Mouse (Mus musculus) layer of hippocampus, postnatal 36 days (tissue): ENCODE data around the gene Fam229b. TPM values are rescaled to one million over a fixed set of nuclear protein-coding genes. Genes with fewer than 3 reads are reported as not detected.

Experiments
- DNase-seq, 2 experiments: peaks; one replicate each; pipeline ENCODE4 v3.0.0; 2022
- total RNA-seq, 2 experiments: library from RNA; stranded (reverse); gene quantifications; 2 replicates each; pipeline ENCODE4 v1.2.3; 2021

Gene Fam229b
- 10 to 100 TPM; 12.3 to 13.0 TPM for total RNA-seq

DNA sequence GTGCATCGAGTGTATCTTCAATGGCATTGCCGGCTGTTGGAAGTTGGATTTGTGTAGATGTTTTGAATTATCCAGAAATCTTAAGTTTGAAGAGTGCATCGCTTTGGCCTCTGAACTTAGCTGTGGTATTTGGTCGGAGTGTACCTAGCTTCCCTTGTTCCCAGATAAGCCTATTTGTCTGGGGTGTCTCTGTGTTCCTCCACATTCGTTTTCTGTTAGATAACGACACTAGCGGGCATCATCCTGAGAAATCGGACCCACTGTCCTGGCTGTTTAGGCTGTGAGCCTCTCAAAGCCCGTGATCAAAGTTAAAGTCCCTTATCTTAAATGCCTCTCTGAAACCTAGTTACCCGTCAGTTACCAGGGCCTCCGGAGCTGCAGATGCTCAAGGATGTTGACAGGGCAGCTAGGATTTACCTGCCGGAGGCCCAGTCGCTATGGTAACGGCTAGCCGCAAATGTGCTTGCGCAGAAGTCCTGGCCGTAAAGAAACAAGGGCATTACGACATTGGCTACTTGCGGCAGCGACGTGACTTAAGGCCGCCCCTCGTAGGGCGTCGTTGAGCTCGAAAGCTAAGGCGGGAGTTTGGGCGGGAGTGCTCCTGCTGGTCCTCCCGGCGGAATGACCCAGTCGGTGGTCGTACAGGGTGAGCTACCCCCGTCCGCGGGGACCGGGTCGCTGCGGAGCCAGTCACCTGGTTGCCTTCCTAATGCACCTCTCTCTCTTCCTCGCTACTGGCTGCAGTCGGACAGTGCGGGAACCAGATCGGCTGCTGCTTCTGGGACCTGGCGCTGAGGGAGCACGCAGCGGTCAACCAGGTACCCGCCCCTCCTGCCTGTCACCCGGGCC, at the start of gene Fam229b, which contains the start of gene Tube1:
Gene Fam229b, minus strand, starts transcription at position 453 of the 849 bp plus-strand sequence.
Gene Tube1, plus strand, starts transcription at position 515 of the 849 bp plus-strand sequence.
- DNase-seq: peak; percentile 91 to 92

DNA sequence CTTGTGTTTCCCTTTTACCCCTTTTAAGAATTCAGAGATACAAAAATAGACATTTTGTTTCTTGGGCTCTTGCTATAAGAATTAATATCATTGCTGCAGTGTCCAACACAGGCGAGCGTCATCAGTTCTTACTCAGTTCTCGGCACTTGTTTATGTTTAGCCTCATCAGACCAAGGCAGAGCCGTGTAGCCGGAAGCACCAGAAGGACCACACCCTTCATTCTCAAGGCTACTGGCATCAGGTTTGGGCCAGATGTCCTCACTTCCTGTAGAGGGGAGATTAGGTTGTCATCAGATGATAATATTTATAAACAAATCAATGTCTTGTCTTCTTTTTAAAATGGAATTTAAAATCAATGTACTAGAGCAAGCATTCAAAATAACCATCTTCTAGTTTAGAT, 43.3 kb upstream of the Fam229b start:
- DNase-seq: no peak

GRCm38 (mm10) chr10:39173077-39173476, 39.4 kb upstream of the Fam229b start:
- no peak for DNase-seq

- DNase-seq: no peak
Observed at GRCm38 (mm10) chr10:39172540-39172931, 38.8 kb upstream of the Fam229b start.

GRCm38 (mm10) chr10:39171603-39172539, 38.2 kb upstream of the Fam229b start:
- peak; percentile 86 to 89 for DNase-seq

DNA sequence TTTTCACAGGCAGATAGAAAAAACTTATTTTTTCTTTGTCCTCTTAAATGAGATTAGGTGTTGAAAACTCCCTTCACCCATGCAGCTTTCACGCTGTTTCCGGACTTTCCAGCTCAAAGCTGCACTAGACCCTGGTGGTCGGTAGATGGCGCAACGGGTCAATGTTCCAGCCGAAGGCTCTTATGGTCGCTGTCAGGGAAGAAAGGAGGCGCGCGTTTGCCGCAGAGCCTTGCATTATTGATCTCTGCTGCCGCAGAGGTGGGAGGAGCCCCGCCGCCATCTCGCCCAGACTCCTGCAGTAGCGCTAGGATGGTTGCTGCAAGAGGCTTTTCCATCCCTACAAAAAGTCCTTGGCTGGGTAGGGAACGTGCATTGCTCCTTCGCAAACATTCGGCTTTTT, 37.4 kb upstream of the Fam229b start:
- DNase-seq: peak; percentile 89 to 91

GRCm38 (mm10) chr10:39170706-39171105, 37.0 kb upstream of the Fam229b start:
- no peak for DNase-seq

DNA sequence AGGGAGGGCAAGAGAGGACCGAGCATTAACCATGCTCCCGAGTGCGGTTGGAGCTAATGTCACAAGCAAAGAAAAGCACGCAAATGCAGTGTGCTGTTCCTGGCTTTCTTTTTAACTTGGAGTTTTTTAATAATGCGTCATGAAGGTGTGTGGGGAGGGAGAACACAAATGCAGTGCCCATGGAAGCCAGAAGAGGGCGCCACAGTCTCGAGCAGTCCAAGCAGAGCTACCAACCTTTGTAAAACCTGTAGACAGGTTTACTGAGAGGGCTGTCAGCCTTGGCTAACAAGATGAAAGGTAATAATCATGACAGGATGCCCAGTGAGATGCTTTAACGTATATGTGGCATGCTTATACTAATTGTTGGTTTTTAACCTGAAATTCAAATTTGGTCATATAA, 36.5 kb upstream of the Fam229b start:
- DNase-seq: peak; percentile 73 to 75

GRCm38 (mm10) chr10:39169642-39170041, 35.9 kb upstream of the Fam229b start:
- DNase-seq: no peak

DNA sequence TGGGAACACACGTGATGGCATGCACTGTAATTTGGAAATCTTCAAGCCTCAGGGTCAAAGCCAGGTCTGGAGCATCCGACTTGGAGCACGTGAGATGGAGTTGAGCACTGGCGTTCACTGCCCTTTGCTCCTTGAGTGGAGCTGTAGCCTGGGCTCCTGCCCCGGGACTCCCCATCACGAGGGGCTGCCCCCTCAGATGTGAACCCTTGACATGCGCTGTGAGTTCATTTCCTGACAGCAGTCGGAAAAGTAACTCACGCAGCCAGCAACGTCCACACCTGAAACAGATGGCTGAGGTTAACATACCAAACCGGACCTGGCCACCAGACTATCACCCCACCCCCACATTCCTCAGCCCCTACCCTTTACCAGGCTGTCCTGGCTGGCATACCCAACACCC, 33.9 kb upstream of the Fam229b start:
- DNase-seq: no peak

- DNase-seq: peak; percentile 36 to 62
Observed at GRCm38 (mm10) chr10:39165632-39166115, 32.0 kb upstream of the Fam229b start.

DNA sequence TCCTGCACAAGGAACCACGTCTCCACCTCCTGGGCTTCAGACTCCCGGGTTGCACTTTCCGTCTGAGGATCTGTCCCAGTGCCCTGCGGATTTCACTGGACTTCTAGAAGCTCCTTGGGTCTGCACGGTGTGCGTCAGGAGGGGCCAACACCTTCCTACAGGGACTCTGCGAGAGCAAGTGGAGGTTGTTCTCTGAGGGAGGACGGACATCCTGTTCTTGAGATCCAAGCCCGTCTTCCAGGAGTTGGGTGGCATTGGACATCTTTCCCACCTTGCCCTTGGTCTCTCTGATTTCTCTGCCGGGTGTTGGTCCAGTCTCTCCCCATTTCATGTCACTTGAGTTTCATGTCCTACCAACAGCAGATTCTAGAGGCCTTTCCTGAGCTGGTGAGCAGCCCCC, 30.0 kb upstream of the Fam229b start, which contains the start of gene Ccn6:
Gene Ccn6, minus strand, starts transcription at position 101 of the 400 bp plus-strand sequence.
- DNase-seq: no peak

GRCm38 (mm10) chr10:39162666-39163484, 29.2 kb upstream of the Fam229b start:
- DNase-seq: no peak

GRCm38 (mm10) chr10:39161406-39161805, 27.7 kb upstream of the Fam229b start:
- DNase-seq: no peak

DNA sequence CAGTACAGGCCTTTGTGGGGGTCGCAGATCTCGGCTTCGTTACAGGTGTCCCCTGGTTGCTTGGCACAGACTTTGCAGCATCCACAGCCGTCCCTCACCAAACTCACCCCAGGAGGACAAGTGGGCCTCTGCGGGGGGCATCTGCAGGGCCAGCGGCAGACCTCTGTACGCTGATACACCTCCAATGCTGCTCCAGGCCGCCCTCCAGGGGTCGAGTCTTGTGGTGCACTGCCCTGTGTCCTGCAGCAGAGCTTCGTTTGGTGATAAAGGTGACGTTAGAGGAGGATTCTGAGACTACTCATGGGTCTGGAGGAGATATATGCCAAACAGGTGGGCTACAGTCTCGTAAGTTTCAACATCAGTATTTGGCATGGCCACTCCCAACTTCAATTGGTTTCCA, 24.6 kb upstream of the Fam229b start:
- DNase-seq: no peak

DNA sequence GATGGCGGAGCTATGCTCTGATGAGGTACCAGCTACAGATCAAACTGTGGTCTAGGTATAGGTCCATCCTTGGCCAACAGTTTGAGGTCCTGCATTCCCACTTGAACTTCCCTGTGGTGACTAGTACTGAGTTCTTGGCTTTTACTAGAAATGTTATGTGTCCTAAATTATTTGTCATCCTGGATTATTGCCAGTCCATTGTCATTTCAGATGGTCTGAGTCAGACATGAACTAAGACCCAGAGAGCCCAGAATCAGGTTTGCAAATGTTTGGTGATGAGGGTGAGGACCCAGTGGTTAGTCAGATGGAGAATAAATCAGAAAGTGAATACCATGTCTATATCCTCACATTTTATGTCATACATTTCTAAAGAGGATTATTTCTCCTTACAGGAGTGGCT, 23.6 kb upstream of the Fam229b start:
- DNase-seq: no peak

DNA sequence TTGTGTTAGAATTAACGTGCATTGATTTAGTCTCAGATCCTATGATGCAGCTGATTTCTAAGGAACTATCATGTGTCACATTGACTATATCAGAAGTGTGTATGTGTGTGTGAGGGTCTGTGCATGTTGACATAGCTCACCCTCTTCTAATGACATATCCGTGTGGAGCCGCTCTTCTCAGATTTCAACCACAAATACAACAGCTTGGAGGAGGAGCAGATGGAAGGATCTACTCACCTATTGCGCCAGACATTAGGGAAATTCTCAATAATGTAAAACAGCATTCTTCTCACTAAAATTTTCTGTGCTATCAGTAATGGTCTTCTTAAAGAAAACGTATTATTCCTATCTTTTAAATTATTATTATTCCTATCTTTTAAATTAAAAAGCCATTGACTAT, 23.0 kb upstream of the Fam229b start:
- DNase-seq: no peak

DNA sequence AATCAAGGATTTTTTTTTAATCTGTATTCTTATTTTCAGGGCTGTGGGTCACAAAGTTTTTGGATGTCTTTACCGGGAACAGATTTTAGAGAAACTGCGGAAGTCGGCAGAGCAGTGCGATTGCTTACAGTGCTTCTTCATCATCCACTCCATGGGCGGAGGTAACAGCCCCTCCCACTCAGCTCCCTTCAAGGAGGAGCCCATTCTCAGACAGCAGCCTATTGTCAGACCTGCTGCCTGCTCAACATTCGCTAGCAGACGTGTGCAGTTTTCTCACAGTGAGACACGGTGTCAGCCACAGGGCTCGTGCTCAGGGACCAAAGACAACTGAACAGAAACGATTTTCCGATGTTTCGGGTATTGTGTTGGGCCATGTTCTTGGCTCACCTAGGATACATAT, 8.5 kb upstream of the Fam229b start:
- DNase-seq: no peak

- no peak for DNase-seq
Observed at GRCm38 (mm10) chr10:39141401-39141800, 7.7 kb upstream of the Fam229b start.

DNA sequence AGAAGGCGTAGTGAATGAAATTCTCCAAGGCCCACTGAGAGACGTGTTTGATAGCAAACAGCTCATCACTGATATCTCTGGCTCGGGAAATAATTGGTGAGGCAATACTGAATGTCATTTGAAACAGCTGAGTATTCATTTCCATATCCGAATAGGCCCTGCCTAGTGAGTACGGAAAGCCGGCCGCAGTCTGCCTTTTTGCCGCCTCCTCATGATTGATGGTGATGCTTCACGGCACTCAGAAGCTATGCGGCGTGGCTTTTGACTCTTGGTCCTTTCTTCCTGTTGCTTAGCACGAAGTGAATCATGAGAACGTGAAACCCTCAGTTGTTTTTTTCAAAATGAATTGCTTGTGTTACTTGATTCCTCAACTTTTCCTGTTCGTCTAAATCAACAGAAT, 7.1 kb upstream of the Fam229b start:
- DNase-seq: no peak

- DNase-seq: no peak
Observed at GRCm38 (mm10) chr10:39138761-39139160, 5.0 kb upstream of the Fam229b start.

GRCm38 (mm10) chr10:39137766-39138165, 4.1 kb upstream of the Fam229b start:
- DNase-seq: no peak
